Mouse (Mus musculus): ENCODE measurements around the gene Tnrc18.

The Tnrc18 gene

DNA sequence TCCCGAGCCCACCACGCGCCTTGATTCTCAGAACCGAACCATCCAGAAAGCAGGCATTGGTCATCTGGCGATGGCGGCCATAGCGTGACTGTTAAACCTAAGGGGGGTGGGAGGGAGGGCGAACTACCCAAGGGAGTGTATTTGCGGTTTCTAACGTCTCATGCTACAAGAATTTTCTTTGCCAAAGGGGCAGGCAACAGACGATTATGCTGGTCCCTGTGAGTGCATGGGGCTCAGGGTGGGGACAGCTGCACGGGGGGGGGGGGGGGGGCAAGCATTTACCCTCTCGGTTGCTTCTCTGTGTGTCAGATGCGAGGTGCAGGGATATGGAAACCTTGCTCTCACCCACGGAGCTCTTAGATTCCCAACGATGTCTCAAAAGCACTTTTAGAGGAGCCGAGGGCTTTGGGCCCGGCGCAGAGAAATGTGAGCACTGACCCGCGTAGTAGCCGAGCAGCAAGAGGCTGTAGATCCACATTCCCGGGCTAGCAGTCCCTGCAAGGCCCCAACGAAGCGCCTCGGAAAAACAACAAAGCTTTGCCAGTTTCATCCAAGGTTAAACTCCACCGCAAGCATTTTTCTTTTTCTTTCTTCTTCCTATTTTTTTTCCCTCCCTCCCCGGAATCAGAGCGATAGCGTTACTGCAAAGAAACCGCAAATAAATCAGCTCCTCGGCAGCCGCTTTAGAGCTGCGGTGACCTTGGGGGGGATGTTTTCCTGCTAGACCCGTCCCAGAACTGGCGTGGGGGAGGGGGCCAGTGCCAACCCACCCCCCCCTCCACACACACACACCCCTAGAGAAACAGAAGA lies 5.0 kb upstream of the Tnrc18 start:
- DNase-seq (ENCODE audit: low spot score in 2 of 2): peak in 1 of 2 experiments; percentile 21

DNA sequence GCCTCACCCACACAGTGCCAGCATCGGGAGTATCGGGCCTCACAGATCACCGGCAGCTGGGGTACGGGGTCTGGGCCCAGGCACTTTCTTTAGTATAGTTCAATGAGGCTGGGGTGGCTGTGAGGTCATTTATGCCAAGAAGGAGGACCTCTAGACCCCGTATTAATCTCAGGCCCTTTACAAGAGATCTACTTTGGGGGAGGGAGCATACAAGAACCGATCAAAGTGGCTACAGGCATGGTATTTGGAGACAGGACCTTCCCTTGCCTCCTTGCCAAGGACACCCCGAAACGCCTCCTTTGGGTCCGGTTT lies 4.5 kb upstream of the Tnrc18 start:
- DNase-seq (ENCODE audit: low spot score in 2 of 2): no peak

DNA sequence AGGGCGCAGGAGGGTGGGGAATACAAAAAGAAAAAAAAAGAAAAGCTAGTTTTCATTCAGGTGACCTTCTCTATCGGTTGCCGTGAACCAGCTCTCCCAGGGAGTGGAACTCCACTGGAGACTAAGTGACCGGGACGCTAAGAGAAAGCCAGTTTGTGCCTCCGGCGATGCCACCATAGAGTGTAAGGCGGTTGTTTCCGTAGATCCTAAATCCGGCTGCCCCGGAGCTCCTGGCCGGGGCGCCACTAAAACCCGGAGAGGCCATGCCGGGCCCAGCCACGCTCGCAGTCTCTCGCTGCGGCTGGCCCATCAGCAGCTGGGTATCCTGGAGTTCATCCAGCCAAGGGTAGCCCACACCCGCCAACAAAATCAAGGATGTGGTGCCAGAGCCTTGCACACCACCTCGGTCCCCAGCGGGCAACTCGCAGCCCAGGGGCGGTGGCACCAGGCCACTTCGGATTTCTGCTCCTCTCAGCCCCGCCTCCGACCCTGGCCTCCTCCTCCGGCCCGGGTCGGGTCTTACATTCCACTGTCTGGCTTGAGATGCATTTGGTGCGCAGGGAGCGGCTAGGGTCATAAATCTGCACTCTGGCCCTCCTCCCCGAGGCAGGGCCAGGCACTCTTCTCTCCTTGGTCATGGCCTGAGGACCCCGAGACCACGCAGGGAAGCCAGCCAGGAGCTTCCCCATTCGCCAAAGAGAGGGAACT lies 4.0 kb upstream of the Tnrc18 start:
- peak; percentile 40 to 72 for DNase-seq (ENCODE audit: low spot score in 2 of 2)

DNA sequence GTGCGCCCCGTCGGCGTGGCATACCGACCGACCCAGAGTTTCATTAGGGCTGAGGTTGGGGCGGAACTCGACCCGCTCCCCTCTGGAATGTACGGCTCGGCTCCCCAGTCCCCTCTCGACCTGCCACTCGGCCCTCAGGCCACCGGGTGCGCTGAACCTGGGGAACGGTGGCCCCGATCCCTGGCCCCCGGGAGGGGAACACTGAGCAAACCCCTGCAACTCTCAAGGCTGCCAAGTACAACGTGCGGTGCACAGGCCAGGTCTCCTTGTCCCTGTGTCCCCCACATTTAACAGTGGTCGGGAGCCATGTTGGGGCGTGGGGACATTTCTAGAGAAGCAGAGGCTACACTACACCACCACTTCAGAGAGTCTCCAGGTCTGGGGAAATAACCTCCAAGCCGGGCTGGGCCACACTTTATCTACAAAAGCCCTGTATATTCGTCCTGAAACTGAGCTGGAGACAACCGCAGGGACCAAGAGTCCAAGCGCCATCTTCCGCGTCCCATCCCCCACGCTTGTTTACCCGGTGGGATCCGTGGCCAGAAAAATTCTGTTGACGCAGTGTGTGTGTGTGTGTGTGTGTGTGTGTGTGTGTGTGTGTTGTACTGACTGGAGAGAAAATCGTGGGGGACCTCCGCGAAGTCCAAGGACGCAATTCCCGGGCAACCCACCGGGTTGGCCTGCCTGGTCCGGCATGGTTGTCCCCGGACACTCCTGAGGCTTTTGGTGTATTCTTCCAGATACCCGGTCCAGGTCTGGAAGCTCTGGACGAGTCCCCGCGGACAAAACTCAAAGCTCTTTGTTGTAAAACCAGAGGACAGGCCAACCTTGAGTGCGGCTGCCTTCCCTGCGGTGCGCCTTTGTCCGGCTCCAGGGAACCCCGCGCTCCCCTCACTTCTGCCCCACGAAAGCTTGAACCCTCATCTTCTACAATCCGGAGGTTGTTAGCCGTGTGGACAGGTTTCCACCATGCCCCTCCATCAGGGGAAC lies 3.1 kb upstream of the Tnrc18 start:
- peak; percentile 46 to 56 for DNase-seq (ENCODE audit: low spot score in 2 of 2)

DNA sequence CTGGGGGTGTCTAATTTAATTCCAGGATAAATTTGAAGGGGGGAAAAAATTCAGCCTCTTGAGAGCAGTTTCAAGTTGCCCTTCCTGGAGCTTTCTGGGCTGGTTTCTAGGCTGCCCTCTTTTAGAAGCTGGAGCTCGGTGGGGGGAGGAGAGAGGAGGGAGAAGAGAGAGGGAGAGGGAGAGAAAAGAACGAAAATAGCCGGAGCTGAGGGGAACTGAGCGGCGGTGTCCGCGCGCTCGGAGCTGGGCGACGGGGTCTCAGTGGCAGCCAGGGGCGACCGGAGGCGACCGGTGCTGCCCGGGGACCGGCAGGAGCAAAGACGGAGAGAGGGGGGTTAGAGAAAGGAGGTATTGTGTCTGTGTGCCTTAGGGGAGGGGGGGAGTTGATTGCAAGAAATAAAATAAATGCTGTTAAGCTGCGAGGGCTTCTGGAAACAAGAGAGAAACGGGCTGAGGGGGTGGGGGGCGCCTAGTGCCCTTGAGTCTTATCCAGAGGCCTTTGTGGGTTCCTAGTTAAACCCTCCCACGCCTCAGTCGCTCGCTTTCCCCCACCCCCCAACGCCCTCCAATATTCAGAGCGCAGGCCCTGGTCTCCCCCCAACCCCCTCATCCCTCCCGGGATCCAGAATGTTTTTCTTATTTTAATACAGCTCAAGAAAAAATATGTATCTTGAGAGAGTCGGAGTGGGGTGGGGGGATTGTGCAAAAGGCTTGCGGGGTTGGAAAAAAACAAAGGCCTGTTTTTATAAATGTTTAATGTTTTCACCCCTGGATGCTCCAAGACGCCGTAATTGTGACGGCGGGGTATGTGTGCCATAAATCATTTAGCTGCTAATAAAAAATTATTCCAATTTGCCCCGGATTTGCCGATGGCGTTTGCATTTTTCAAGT lies 2.2 kb upstream of the Tnrc18 start:
- DNase-seq (ENCODE audit: low spot score in 2 of 2): peak in 1 of 2 experiments; percentile 25

DNA sequence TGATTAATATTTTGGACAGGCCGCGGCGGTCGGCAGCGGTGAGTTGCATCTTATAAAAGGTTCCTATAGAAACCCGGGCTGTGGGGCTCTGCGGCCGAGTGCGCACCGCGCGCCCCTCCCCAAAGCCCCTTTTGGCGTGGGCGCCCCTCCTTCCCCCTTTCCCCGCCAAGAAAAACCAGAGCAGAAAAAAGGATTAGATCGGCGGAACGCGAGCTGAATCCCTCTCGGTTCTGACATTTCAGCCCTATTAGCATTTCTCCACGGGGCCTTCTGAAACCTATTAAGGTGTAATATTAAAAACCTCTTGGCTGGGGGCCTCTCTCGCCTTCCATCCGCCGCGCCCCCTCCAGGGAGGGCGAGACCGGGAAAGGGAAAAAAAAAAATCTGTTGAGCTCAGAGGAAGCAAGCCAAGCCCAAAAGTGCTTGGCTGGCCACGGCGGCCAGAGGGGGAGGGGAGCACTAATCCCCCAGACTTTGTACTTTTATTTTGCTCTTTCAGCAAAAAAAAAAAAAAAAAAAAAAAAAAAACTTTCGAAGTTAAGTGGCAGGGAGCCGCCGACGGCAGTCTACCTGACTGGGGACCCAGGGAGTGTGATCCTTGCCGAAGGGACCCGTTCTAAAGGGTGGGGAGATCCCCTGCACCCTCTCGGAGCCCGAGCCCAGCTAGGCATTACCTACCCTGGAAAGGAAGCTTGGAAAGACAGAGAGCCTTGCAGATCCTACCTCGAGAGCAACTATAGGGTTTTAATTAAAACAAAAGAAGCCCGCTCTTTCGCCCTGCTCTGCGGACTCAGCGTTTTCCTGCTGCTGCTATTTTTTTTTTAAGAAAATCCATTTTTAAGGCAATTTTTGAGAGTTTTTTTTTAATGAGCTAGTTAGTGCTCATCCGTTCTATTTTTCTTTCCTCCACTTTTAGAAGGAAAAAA lies 1.2 kb upstream of the Tnrc18 start:
- DNase-seq (ENCODE audit: low spot score in 2 of 2): peak; percentile 19 to 58

DNA sequence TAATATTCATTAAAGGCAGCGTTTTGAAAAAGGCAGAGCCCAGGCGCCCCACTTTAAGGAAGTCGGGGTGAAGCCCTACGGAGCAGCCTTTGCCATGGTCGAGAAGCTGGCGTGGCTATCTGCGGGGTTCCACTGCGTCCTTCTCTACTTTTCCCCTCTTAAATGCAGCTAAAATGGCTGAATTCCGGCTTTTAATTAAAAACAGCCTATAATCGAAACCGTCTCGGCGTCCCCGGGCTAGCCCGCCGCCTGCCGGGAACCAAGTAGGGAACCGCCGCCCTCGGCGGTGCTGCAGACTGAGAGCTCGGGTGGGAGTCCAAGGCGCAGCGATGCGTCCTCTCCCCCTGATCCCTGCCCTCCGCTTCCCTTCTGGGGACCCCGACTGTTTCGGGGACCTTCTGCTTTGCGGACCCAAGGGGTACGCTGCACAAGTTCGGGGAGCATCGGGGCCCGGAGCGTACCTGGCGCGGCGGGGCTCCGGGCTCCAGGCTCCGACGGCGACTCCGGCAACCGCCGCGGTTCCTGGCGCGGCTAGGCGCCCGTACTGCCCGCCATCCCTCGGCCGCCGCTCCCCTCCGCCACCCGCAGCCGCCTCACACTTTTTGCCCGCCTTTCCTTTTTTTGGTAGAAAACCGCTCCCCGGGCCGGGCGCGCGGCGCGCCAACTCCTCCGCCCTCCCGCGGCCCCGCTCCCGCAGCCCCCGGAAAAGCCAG lies 495 bp downstream of the Tnrc18 start:
- DNase-seq (ENCODE audit: low spot score in 2 of 2): peak; percentile 56 to 63

DNA sequence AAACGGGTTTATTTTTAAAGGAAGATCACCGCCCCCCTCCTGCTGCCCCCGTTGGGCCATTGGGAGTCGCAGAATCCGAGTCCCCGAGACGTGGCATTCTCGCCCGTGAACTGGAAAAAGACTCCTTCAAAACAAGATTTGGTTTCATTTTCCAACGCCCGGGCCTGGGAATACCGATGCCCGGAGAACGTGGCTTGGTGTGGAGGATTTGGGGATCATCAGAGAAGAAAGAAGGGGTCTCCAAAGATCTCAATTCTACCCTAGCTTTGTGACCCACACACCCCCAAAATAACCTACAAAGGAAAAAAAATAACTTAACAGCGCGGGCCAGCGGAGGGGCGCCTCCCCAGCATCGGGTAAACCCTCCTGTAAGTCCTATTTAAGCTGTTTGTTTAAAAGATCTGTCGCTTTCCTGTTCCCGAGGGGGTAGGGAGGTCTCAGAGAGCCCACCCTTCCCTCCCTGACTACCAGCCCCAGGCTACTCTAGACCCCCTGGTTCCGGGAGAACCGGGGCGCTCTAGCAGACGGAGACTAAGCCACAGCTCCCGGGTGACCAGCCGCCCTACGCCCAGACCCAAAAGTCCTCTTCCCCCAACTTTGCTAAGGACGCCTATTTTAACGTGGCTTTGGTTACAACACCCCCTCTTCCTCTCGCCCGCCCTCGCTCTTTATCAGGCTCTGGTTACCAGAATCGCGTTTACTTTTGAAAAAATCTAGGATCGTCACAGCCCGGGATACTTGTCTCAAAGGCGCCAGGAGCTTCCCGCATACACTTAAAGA lies 1.2 kb downstream of the Tnrc18 start:
- peak in 1 of 2 experiments; percentile 21 for DNase-seq (ENCODE audit: low spot score in 2 of 2)

DNA sequence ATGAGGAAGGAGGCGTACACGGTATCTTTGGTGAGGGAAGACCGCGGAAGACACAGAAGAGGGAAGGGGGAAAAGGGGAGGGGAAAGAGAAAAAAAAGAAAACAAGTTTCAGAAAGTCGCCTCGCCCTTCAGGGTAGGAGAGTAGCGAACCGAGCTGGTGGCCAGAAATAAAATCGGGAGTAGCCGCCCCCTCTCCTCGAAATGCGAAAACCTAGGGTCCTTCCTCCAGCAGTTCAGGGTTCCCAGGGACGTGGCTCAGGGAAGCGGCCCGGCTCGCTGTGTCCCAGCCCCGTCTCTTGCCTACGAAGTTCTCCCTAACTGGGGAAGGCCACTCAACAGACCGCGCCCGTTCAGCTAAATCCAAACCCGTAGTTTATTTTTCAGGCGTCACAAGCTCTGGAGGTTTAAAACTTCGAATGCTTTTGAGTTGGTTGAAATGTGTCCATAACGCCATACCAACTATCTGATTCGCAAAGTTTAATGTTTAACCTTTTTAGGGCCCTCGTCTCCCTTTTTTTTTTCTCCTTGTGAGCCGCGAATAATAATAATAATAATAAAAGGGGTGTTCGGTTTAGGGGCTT lies 2.0 kb downstream of the Tnrc18 start:
- peak in 1 of 2 experiments; percentile 21 for DNase-seq (ENCODE audit: low spot score in 2 of 2)

DNA sequence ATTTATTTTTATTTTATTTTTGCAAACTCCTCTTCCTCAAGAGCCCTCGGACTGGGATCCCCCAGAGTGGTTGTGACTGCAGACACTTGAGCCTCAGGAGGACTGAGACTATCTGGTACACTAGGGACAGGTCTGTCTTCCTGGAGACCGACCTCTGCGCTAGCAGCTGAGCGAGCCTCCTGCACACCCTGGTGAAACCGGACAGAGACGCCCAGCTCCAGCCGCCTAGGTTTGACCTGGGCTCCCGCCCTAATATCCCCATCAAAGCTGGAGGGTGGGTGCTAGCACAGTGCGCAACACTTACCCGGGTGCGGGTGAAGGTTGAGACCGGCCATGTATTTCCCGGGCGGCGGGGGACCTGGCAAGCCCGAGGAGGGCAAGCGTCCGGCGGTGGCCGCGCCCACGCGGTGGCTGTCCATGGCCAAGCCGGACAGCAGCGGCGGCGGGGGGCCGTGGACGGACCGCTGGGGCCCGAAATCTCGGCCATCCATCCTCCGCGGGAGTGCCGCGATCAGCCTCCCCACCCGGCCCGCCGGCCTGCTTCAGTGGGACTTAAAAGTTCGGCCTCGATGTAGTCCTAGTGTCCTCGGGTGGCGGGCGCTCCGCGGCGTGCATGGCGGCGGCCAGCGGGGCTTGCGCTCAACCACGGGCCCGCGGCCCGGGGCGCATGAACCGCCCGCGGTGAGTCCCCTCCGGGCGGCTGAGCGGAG lies 2.6 kb downstream of the Tnrc18 start:
- DNase-seq (ENCODE audit: low spot score in 2 of 2): peak in 1 of 2 experiments; percentile 37

DNA sequence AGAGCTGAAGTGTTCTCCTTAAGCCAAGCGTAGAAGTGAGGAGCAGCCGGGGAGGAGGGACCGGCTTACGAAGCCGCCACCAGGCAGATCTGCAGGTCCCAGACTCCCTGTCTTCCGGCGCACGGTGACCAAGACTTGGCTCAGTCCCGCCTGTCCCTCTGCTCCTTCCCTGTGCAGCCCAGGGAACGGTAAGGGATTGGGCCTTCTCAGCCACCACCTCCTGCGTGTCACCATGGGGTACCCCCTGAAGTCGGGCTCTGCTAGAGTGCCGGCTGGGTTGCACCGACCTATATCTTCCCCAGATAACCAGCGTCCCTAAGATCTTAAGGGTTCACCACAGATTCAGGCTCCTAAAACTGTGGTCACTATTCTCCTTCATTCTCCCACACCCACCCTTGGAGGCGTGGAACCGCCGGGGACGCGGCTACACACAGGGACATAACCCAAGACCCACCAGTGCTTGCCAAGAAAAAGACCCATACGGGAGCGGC lies 3.3 kb downstream of the Tnrc18 start:
- no peak for DNase-seq (ENCODE audit: low spot score in 2 of 2)

DNA sequence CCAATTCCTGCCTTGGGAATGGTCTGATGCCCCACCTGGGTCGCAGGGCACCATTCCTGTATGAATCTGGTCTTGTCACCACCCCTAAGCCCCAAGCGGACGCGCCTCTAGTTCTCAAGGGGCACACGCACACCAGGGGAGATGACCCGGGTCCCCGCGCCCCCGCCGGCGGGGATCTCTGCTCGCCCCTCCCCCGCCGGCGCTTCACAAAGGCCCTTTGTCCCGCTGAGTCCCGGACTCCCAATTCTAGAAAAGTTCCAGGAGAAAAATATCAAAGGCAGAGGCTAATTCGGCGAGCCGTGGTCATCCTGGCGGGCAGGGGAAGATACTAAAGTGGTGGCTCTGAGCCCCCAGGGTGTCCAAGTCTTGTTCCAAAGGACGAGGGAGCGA lies 3.7 kb downstream of the Tnrc18 start:
- DNase-seq (ENCODE audit: low spot score in 2 of 2): no peak

DNA sequence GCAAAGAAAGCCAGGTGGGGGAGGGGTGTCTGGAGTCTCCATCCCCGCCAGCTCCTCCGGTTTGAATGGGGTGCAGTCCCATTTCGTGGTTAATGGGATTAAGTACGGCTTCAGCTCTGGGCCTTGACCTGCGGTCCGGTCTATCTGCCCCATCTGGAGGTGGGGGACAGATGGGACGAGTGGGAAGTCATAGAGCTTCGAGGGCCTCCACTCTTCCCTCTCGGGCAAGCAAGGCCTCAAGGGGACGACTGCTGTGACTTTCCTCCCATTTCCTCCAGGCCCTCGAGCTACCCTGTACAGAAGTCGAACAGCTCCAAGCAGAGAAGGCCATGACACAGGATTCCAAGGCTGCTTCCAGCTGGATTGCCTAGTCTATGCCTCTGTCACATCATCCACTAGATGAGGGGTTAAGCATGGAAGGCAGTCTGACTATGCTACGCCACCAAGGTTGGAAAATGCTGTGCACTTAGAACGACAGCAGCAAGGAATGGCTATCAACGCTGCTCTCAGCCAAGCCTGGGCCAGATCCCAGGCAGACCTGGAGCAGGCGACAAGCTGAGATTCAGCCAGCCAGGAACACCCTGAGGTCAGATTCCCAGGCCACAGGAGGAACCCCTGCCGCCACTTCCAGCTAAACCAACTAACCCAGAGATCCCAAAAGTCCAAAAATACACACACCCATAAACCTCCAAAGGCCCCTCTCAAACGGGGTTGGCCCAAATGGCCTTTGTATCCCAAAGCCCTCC lies 4.3 kb downstream of the Tnrc18 start:
- DNase-seq (ENCODE audit: low spot score in 2 of 2): no peak

DNA sequence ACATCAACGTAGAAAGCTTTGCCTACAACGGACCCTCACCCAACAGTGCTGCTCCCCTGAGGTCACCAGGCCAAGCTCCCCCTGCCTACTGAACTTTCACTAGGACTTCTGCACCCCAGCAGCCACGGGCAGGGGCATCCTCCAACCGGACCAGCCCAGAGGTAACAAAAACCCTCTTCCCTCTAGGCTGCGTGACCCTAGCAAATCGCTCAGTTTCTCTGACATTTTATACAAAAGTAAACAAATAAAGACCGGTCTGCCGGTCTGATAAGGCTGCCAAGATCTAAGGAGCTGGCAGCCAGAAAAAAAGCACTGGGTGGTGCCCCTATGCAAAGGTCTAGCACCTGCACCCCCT lies 4.9 kb downstream of the Tnrc18 start:
- no peak for DNase-seq (ENCODE audit: low spot score in 2 of 2)

DNA sequence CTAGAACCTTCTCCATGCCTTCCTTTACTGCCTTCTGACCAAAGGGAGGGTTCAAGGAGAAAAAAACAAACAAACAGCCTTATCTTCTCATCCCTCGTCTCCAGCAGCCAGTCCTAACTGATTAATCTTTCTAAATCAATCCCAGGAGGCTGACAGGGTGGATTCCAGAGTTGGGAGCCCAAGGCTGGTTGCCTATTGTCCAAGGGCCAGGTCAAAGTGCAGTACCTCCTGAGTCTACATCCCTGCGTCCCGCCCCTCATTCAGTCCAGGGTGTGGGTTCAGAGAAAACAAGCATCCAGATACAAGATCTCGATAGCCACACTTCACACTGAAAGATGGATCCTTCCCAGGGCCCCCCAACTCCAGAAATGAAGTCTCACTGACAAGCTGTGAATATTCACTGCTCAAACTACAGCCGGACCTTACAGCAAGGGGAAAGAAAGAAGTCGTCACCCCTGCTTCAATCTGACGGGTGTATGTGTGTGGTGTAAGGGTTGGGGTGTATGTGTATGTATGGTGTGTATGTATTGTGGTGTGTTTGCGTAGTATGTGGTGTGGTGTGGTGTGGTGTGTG lies 5.5 kb downstream of the Tnrc18 start:
- no peak for DNase-seq (ENCODE audit: low spot score in 2 of 2)
